In genomic region chr3:52758561-52758960, GRCm38 (mm10) we compare ENCODE assay signal across 7 mouse cellular contexts.
A peak's percentile ranks its signal among the peaks of the same experiment; 100 is the strongest.
DNase-seq lines count a peak whose midpoint lies in the region; ATAC-seq and TF ChIP-seq lines count a peak whose summit lies in the region.

No protein-coding gene starts in this region.

- DNase-seq in neural tube, embryonic 11.5 days (ENCODE audit: low spot score), result peak; percentile 23
- no peak for DNase-seq in neural tube, embryonic 10.5 days (ENCODE audit: extremely low spot score, low spot score)
- peak; percentile 63 for DNase-seq in R1 (ENCODE audit: low read depth, low spot score)
- peak; percentile 73 to 79 for DNase-seq in cerebellum, adult 18-20 months
- peak; percentile 22 to 49 for DNase-seq in heart, adult 9 months (ENCODE audit: low spot score in 2 of 2)
- DNase-seq in lung, embryonic 14.5 days, result peak; percentile 58
- peak; percentile 65 to 66 for DNase-seq in thymus, postnatal 36 days

- H3K4me3 ChIP-seq in neural tube, embryonic 11.5 days (ENCODE audit: low read depth, low read length), result no peak overlapping the region
- no peak overlapping the region for H3K4me3 ChIP-seq in lung, embryonic 14.5 days (ENCODE audit: low read depth, low read length)

- H3K9me3 ChIP-seq in neural tube, embryonic 11.5 days (ENCODE audit: control insufficient read depth, low read length), result no peaks in the 10 kb centered on the region
- H3K9me3 ChIP-seq in lung, embryonic 14.5 days (ENCODE audit: low read depth, low read length), result no peaks in the 10 kb centered on the region

- H3K27ac ChIP-seq in neural tube, embryonic 11.5 days (ENCODE audit: low read depth, low read length), result no peak overlapping the region
- no peak overlapping the region for H3K27ac ChIP-seq in lung, embryonic 14.5 days (ENCODE audit: low read depth)

- H3K27me3 ChIP-seq in neural tube, embryonic 11.5 days (ENCODE audit: control insufficient read depth, insufficient read depth, low read length), result no peaks in the 10 kb centered on the region
- H3K27me3 ChIP-seq in lung, embryonic 14.5 days (ENCODE audit: insufficient read depth, low read length), result no peaks in the 10 kb centered on the region

- peak; percentile 69 for TF ChIP-seq CTCF in lung, embryonic 14.5 days (IDR thresholded peaks at IDR 0.05; ENCODE audit: low read depth)

- H3K4me2 ChIP-seq in neural tube, embryonic 11.5 days (ENCODE audit: low read depth), result no peak overlapping the region
- H3K4me2 ChIP-seq in lung, embryonic 14.5 days, result no peak overlapping the region

- no peaks in the 10 kb centered on the region for H3K4me1 ChIP-seq in neural tube, embryonic 11.5 days (ENCODE audit: control insufficient read depth, insufficient read depth, low read length)
- peaks cover 4% of the 10 kb centered on the region for H3K4me1 ChIP-seq in lung, embryonic 14.5 days (ENCODE audit: insufficient read depth)

- no peaks in the 10 kb centered on the region for H3K36me3 ChIP-seq in neural tube, embryonic 11.5 days (ENCODE audit: control insufficient read depth, insufficient read depth, low read length)
- no peaks in the 10 kb centered on the region for H3K36me3 ChIP-seq in lung, embryonic 14.5 days (ENCODE audit: insufficient read depth)

- no peak overlapping the region for H3K9ac ChIP-seq in neural tube, embryonic 11.5 days (ENCODE audit: low read length)
- H3K9ac ChIP-seq in lung, embryonic 14.5 days, result no peak overlapping the region

- ATAC-seq in neural tube, embryonic 11.5 days (ENCODE audit: insufficient read depth, low FRiP score, low TSS enrichment), result no peak
- no peak for ATAC-seq in lung, embryonic 14.5 days (ENCODE audit: insufficient read depth)

- WGBS in neural tube, embryonic 11.5 days, result 40% methylated on average over 2 of the region's 2 CpGs
- WGBS in lung, embryonic 14.5 days, result 12% methylated on average over 2 of the region's 2 CpGs
